Mouse (Mus musculus): ENCODE data around the gene Tiparp. TPM values are rescaled to one million over a fixed set of nuclear protein-coding genes. Genes with fewer than 3 reads are reported as not detected.
A peak's percentile ranks its signal among the peaks of the same experiment; 100 is the strongest.

The Tiparp gene
- total RNA-seq, 2 experiments from 2014 or later, result 13.7 to 23.8 TPM

DNA sequence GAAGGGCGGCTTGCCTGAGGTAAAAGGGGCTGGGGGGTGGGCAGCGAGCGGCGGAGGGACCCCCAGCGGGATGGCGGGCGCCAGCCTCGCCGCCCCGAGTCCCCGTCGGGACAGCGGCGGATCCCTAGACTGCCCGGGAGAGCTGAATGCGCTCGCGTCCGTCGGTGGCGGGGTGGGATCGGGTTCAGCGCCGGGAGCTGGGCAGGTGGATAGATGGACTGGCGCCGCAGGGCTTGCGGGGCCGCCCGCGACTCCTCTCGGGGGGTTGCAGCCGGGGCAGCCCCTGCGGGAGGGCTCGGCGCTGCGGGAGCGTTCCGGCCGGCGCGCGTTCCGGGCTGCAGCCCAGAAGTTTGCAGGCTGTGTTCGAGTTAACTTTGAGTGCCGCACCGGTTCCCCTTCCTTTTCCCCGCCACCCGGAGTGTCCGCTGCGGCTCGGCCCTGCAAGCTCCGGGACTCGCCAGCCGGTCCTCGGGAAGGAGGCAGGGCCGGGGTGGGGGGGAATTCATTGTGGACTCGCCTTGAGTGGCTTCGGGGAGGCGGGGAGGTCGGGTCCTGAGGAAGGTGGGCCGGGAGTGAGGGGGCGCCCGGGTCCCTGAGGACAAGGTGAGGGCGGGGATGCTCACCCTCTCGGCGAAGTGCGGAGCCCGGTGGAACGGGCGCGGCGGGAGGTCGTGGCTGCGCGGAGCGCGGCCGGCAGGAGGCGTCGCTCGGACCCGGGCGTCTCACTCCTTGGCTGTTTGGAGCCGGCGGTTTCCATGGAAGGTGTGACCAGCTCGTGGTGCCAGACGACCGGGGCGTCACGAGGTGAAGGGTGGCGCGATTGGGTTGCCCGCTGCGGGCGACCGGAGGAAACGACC is 632 bp downstream of the Tiparp start:
- peak; percentile 71 to 80 for DNase-seq

- peak; percentile 59 to 71 for DNase-seq
These were observed 1.4 kb downstream of the Tiparp start for GRCm38 (mm10) chr3:65529471-65530215.

DNA sequence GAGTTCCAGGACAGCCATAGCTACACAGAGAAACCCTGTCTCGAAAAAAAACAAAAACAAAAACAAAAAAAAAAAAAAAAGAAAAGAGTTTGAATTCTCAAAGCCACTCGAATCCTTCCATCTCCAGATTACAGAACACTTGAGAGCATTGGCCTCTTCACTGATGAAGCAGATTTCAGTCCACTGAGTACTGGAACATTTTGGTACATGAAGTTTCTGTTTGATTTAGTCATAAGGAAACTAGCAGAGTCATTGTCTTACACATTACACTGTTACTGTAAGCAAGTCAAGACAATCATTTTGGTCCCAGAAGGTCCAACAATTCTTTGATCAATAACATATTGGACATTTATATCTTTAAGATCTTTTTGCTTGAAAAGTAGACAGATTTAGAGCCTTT is 4.8 kb downstream of the Tiparp start:
- DNase-seq, result no peak

GRCm38 (mm10) chr3:65533598-65533997 is 5.4 kb downstream of the Tiparp start:
- DNase-seq, result no peak

DNA sequence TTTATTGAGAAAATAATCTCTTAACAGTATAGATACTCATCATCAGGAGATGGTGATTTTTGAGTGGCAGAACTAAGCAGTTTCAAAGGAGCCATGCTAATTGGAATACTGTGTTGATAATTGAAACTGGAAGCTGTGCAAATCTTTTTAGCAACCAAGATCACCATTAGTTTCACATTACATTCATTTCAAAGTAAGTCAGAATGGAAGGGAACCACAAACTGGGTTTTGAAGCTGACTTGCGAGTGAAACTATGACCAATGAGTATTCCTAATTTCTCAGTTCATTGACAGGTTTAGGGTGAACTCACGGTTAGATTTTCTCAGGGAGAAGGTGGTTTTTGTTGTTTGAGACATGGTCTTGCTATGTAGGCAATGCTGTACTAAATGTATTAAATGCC is 6.3 kb downstream of the Tiparp start:
- DNase-seq, result no peak

GRCm38 (mm10) chr3:65535087-65535761 is 7.0 kb downstream of the Tiparp start:
- no peak for DNase-seq

DNA sequence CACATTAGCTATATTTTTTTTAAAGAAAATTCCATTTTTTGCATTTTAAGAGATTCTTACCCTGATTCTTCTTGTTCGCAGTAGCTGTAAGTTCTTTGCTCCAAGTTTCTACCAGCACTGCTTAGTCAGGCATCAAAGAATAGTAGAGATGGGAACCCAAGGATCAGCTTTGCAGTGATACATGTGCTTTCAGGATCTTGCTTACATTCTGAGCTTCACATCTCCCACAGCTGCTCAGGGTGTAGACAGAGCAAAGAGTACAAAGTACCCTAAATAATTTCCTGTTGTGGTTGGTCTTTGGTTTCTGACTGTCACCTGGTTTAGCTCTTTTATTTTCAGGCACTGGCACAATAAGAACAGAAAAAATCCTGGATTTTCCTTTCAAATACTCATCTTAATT is 9.1 kb downstream of the Tiparp start:
- no peak for DNase-seq

- no peak for DNase-seq
These were observed 12.8 kb downstream of the Tiparp start for GRCm38 (mm10) chr3:65540906-65541551.

DNA sequence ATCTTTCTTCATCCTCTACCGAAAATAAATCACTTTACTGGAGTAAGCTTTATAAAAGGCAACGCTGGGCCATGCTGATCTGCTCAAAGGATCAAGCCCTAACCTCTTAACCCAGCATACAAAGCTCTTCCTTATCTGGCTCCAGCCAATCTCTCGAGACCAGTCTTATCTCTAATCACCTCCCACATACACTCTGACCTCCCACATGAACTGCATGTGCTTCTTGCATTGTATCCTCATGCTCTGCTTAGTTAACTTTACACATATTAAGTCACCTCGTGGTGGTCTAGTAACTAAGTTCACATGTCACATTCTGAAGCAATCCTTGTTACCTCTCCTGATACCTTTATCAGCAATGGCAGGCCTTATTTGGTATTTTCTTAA is 13.3 kb downstream of the Tiparp start:
- DNase-seq, result no peak

GRCm38 (mm10) chr3:65549785-65550184 is 21.6 kb downstream of the Tiparp start:
- DNase-seq, result no peak

GRCm38 (mm10) chr3:65551065-65551464 is 22.9 kb downstream of the Tiparp start:
- no peak for DNase-seq

- DNase-seq, result no peak
These were observed 26.4 kb downstream of the Tiparp start for GRCm38 (mm10) chr3:65554633-65555032.

GRCm38 (mm10) chr3:65558679-65559078 is 30.5 kb downstream of the Tiparp start:
- DNase-seq, result no peak

- no peak for DNase-seq
These were observed 34.0 kb downstream of the Tiparp start for GRCm38 (mm10) chr3:65562212-65562611.

GRCm38 (mm10) chr3:65562694-65563093 is 34.5 kb downstream of the Tiparp start:
- no peak for DNase-seq

- DNase-seq, result no peak
These were observed 35.9 kb downstream of the Tiparp start for GRCm38 (mm10) chr3:65563926-65564624.

- no peak for DNase-seq
These were observed 37.6 kb downstream of the Tiparp start for GRCm38 (mm10) chr3:65565632-65566300.

DNA sequence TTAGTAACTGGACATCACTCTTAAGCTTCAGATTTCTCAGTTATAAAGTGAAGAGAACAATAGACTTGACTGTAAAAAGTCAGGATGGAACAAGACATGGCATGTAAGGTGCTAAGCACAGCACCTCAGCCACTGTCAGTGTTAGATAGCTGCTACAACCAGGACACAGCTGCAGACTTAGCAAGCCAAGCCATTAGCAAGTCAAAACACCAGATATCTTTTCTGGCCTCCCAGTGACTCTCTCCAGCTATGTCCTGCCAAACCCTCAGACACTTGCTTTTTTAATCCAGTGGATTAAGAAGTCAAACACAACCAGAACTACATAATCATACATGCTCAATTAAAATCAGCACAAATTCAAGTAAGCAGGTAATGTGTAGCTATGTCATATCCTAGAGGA is 41.7 kb downstream of the Tiparp start:
- DNase-seq, result no peak

DNA sequence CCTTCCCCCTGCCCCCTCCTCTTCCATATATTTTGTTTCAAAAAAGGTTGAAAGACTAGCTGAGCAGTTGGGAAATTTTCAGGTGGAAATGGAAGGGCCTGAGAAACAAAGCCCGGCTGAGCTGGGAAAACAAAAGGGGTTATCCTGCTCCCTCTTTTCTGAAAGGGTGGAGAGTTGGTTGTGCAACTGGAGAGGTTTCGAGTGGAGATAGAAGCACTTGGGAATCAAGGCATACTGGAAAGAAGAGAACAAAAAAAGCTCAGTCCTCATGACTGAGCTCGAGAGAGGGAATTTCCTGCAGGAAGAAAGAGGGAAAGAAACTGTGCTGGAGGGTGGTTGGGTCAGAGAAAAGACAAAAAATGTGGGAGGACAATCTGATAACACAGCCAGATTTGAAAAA is 45.3 kb downstream of the Tiparp start:
- DNase-seq, result no peak

- DNase-seq, result no peak
These were observed 49.4 kb downstream of the Tiparp start for GRCm38 (mm10) chr3:65577602-65578001.

- no peak for DNase-seq
These were observed 51.2 kb downstream of the Tiparp start for GRCm38 (mm10) chr3:65579260-65579921.
